Mouse (Mus musculus) left cerebral cortex, adult 9 months (tissue): ENCODE data around the gene Asna1.

Source experiments
- DNase-seq, 2 experiments: peaks; one replicate each; pipeline ENCODE4 v3.0.0; 2022; ENCODE audit warnings: low spot score in 2 of 2

Asna1 gene

GRCm38 (mm10) chr8:85035165-85035727, 10.2 kb upstream of the Asna1 start:
- DNase-seq = no peak

- DNase-seq = peak in 1 of 2 experiments; percentile 76
Observed at GRCm38 (mm10) chr8:85034764-85035163, 9.7 kb upstream of the Asna1 start.

GRCm38 (mm10) chr8:85033867-85034266, 8.8 kb upstream of the Asna1 start:
- no peak for DNase-seq

- no peak for DNase-seq
Observed at GRCm38 (mm10) chr8:85032622-85033311, 7.7 kb upstream of the Asna1 start.

- DNase-seq = no peak
Observed at GRCm38 (mm10) chr8:85029271-85029670, 4.2 kb upstream of the Asna1 start.

- no peak for DNase-seq
Observed at GRCm38 (mm10) chr8:85027922-85028321, 2.8 kb upstream of the Asna1 start.

- DNase-seq = no peak
Observed at GRCm38 (mm10) chr8:85027516-85027855, 2.4 kb upstream of the Asna1 start.

GRCm38 (mm10) chr8:85026670-85027515, 1.8 kb upstream of the Asna1 start, which contains the start of gene Trir:
TSS of gene Trir (plus strand) at chr8:85026823.
- DNase-seq = peak; percentile 84 to 96

- DNase-seq = no peak
Observed at GRCm38 (mm10) chr8:85023846-85024245, 1.2 kb downstream of the Asna1 start.

GRCm38 (mm10) chr8:85021514-85022055, 3.5 kb downstream of the Asna1 start:
- DNase-seq = no peak

- no peak for DNase-seq
Observed at GRCm38 (mm10) chr8:85017209-85017608, 7.9 kb downstream of the Asna1 start.

- no peak for DNase-seq
Observed at GRCm38 (mm10) chr8:85016724-85017123, 8.4 kb downstream of the Asna1 start.

GRCm38 (mm10) chr8:85014431-85014830, 10.7 kb downstream of the Asna1 start, which contains the start of gene Best2:
TSS of gene Best2 (minus strand) at chr8:85014531.
- DNase-seq = no peak

GRCm38 (mm10) chr8:85013230-85013840, 11.7 kb downstream of the Asna1 start:
- peak in 1 of 2 experiments; percentile 85 for DNase-seq

GRCm38 (mm10) chr8:85011242-85011641, 13.8 kb downstream of the Asna1 start:
- no peak for DNase-seq

GRCm38 (mm10) chr8:85007686-85008085, 17.4 kb downstream of the Asna1 start:
- no peak for DNase-seq

- peak in 1 of 2 experiments; percentile 95 for DNase-seq
Observed at GRCm38 (mm10) chr8:84997649-84998295, 27.3 kb downstream of the Asna1 start.

GRCm38 (mm10) chr8:84996978-84997377, 28.1 kb downstream of the Asna1 start:
- no peak for DNase-seq

GRCm38 (mm10) chr8:84995680-84996079, 29.4 kb downstream of the Asna1 start:
- no peak for DNase-seq

GRCm38 (mm10) chr8:84994375-84994774, 30.7 kb downstream of the Asna1 start:
- no peak for DNase-seq

- DNase-seq = peak in 1 of 2 experiments; percentile 48
Observed at GRCm38 (mm10) chr8:84990836-84991235, 34.2 kb downstream of the Asna1 start.
